Mouse (Mus musculus) lung, embryonic 16.5 days (tissue): ENCODE measurements at regions not wholly inside any gene's neighbourhood (a gene's known extent, or its start where the extent isn't known, plus 50 kb on each side); places are given as distances from the start of the nearest gene placed in this dataset.

Experiments used
- ATAC-seq: fragments of 200-750 bp; cut with Nextera tagmentation; 2 replicates; pipeline ENCODE4 v1.8.0; 2017; ENCODE audit warnings: low read depth, mild to moderate bottlenecking, moderate library complexity
- H3K27ac ChIP-seq: fragments of 300-500 bp; sonication (generic); 2 replicates; pipeline ENCODE4 v1.5.1; 2014; ENCODE audit warnings: mild to moderate bottlenecking, control low read depth, low read length
- H3K27me3 ChIP-seq: fragments of 300-500 bp; sonication (generic); 2 replicates; pipeline ENCODE4 v1.6.1; 2014; ENCODE audit warnings: low read depth, low read length, mixed read lengths; ENCODE audit not compliant: control insufficient read depth, insufficient read depth
- H3K36me3 ChIP-seq: fragments of 300-500 bp; sonication (generic); 2 replicates; pipeline ENCODE4 v1.6.1; 2014; ENCODE audit warnings: low read length; ENCODE audit not compliant: control insufficient read depth, insufficient read depth
- H3K4me1 ChIP-seq: fragments of 300-500 bp; sonication (generic); replicated peaks from 2 replicates; pipeline ENCODE4 v1.6.1; 2014; ENCODE audit warnings: low read length, mixed read lengths; ENCODE audit not compliant: control insufficient read depth, insufficient read depth
- H3K4me2 ChIP-seq: fragments of 300-500 bp; sonication (generic); 2 replicates; pipeline ENCODE4 v1.6.1; 2014; ENCODE audit warnings: low read depth, low read length, control low read depth
- H3K4me3 ChIP-seq: fragments of 300-500 bp; sonication (generic); 2 replicates; pipeline ENCODE4 v1.5.1; 2014; ENCODE audit warnings: mild to moderate bottlenecking, low read length, control low read depth
- H3K9ac ChIP-seq: fragments of 300-500 bp; sonication (generic); 2 replicates; pipeline ENCODE4 v1.6.1; 2014; ENCODE audit warnings: low read length, control low read depth
- H3K9me3 ChIP-seq: fragments of 300-500 bp; sonication (generic); 2 replicates; pipeline ENCODE4 v1.6.1; 2016; ENCODE audit warnings: low read length; ENCODE audit not compliant: control insufficient read depth
- WGBS: fragments of 180-500 bp; shearing (Covaris S2); extraction: QIAGEN DNeasy Blood & Tissue Kit; methylation state at CpG from one replicate; pipeline ENCODE4 v1.1.7; 2014; 5-methylcytosine and 5-hydroxymethylcytosine counted together

DNA sequence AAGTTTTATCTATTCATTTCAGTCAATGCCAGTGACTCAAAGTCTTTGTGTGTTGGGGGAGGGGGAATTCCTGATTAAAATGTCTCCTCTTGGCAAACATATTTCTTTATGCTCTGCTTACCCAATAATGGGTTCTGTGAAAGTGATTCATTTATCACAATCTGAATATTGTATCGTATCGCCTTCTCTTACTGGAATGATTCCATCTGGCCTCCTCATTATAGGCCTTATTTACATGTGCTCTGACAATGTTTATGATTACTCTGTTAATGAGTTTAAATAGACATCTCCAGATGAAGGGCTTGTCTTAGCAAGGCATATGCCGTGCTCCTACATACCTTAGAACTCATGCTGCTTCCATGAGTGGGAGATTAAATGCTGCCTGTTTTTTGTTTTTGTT is 508.3 kb upstream of the Impad1 start:
- H3K4me2 ChIP-seq, result no peak overlapping the region
- H3K27me3 ChIP-seq, result no peaks in the 10 kb centered on the region
- no peak overlapping the region for H3K4me3 ChIP-seq
- H3K4me1 ChIP-seq, result peaks cover 4% of the 10 kb centered on the region; the same call in 1 of the 2 replicates
- no peak overlapping the region for H3K9ac ChIP-seq
- H3K9me3 ChIP-seq, result no peaks in the 10 kb centered on the region
- no peaks in the 10 kb centered on the region for H3K36me3 ChIP-seq
- peak; percentile 71 for ATAC-seq
- H3K27ac ChIP-seq, result no peak overlapping the region
- WGBS, result 51% methylated on average over 3 of the region's 3 CpGs

- Histone ChIP-seq H3K9ac (no peak overlapping the region), H3K27me3 (no peaks in the 10 kb centered on the region), H3K4me3 (no peak overlapping the region), H3K27ac (no peak overlapping the region), H3K4me2 (no peak overlapping the region), H3K4me1 (peaks cover 4% of the 10 kb centered on the region; the same call in 1 of the 2 replicates), H3K9me3 (no peaks in the 10 kb centered on the region), H3K36me3 (no peaks in the 10 kb centered on the region)
- 42% methylated on average over 1 of the region's 1 CpGs for WGBS
- peak; percentile 52 for ATAC-seq
Observed at GRCm38 (mm10) chr4:5301017-5301416, 507.9 kb upstream of the Impad1 start.

- Histone ChIP-seq H3K4me3 (no peak overlapping the region), H3K9me3 (no peaks in the 10 kb centered on the region), H3K9ac (no peak overlapping the region), H3K4me2 (no peak overlapping the region), H3K27ac (no peak overlapping the region), H3K27me3 (no peaks in the 10 kb centered on the region), H3K36me3 (no peaks in the 10 kb centered on the region), H3K4me1 (peaks cover 4% of the 10 kb centered on the region; the same call in 1 of the 2 replicates)
- WGBS, result 75% methylated on average over 2 of the region's 2 CpGs
- ATAC-seq, result no peak
Observed at GRCm38 (mm10) chr4:5299208-5299607, 506.1 kb upstream of the Impad1 start.

DNA sequence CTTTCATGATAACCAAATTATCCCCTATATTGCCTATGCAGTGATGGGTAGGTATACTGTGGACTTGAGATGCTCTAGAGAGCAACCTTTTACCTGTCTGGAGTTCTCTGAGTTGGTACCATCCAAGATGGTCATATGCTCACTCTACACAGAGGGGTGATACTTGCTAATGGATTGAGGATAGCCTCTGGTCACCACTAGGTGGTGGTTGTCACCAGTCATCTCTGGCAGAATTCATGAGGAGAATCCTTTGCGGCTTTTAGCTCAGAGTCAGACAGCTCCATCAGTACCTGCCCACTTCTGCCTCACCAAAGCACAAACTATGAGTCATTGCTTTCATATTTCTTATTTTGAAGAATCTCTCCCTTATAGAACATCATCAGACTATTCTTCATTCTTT is 500.9 kb upstream of the Impad1 start:
- H3K9ac ChIP-seq, result no peak overlapping the region
- WGBS, result 83% methylated on average over 1 of the region's 1 CpGs
- H3K4me2 ChIP-seq, result no peak overlapping the region

DNA sequence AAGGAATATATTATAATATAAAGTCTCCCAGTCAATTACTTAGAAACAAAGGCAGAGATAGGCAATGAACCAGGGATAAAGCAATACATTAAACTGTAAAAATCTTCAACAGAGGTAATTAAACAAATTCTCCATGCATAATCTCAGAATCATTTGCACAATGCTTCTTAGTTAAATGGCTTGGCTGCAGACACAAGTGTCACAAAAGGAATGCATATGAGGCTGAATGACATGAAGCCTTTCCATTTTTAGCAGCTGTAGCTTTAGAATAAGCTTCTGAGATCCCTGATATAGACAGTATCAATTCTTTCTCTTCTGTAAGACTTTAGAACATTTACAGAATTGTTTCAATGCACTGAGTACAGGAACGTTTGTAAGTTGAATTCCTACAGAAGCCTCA is 483.0 kb upstream of the Impad1 start:
- H3K4me2 ChIP-seq, result no peak overlapping the region
- H3K4me3 ChIP-seq, result no peak overlapping the region
- H3K9ac ChIP-seq, result no peak overlapping the region
- H3K9me3 ChIP-seq, result no peaks in the 10 kb centered on the region
- H3K36me3 ChIP-seq, result no peaks in the 10 kb centered on the region
- H3K4me1 ChIP-seq, result no peaks in the 10 kb centered on the region
- H3K27me3 ChIP-seq, result no peaks in the 10 kb centered on the region
- no peak overlapping the region for H3K27ac ChIP-seq
- WGBS, result 52% methylated on average over 1 of the region's 1 CpGs
- no peak for ATAC-seq

More for the DNA sequence above, 500.9 kb upstream of the Impad1 start:
- H3K4me3 ChIP-seq, result no peak overlapping the region
- no peaks in the 10 kb centered on the region for H3K4me1 ChIP-seq
- no peak for ATAC-seq
- no peak overlapping the region for H3K27ac ChIP-seq
- H3K36me3 ChIP-seq, result no peaks in the 10 kb centered on the region
- H3K9me3 ChIP-seq, result no peaks in the 10 kb centered on the region
- H3K27me3 ChIP-seq, result no peaks in the 10 kb centered on the region
